ENCODE assay signal across 9 mouse cellular contexts in genomic region chr17:86215771-86216170, GRCm38 (mm10). TPM values are rescaled to one million over a fixed set of nuclear protein-coding genes. Genes with fewer than 3 reads are reported as not detected.
DNase-seq lines count a peak whose midpoint lies in the region; ATAC-seq lines count a peak whose summit lies in the region.
"Had no signal": no experiment of that assay in that cellular context is flagged by ENCODE, and none has a peak within 500 bp of the region (broad histone marks: within the 10 kb centered on the region; RNA-seq: fewer than 3 reads in every experiment).

No protein-coding gene starts in this region.

- peak; percentile 28 for DNase-seq in midbrain, embryonic 11.5 days (ENCODE audit: low spot score, missing footprints)
- DNase-seq in adrenal gland, postnatal 25 days, result peak; percentile 67
- DNase-seq in kidney, postnatal 4 days, result peak; percentile 71 to 75
- DNase-seq in spleen, adult 12 weeks (ENCODE audit: low spot score), result peak; percentile 30
- DNase-seq in layer of hippocampus, adult 9-10 months (ENCODE audit: low spot score), result no peak
- no peak for DNase-seq in right cerebral cortex, adult 18-20 months
- no peak for DNase-seq in MN1 (ENCODE audit: low spot score)

- no peak overlapping the region for H3K27ac ChIP-seq in midbrain, embryonic 11.5 days (ENCODE audit: low read depth, low read length)
- no peak overlapping the region for H3K27ac ChIP-seq in midbrain, embryonic 15.5 days
- H3K27ac ChIP-seq: stomach, embryonic 15.5 days had no signal

- H3K4me3 ChIP-seq in midbrain, embryonic 11.5 days (ENCODE audit: low read depth, low read length), result no peak overlapping the region
- H3K4me3 ChIP-seq in midbrain, embryonic 15.5 days, result no peak overlapping the region
- H3K4me3 ChIP-seq: stomach, embryonic 15.5 days had no signal

- H3K27me3 ChIP-seq in midbrain, embryonic 11.5 days (ENCODE audit: control insufficient read depth, insufficient read depth, low read length), result no peaks in the 10 kb centered on the region
- H3K27me3 ChIP-seq in midbrain, embryonic 15.5 days (replicated peaks), result no peaks in the 10 kb centered on the region
- H3K27me3 ChIP-seq: stomach, embryonic 15.5 days had no signal

- ATAC-seq in midbrain, embryonic 11.5 days (ENCODE audit: low FRiP score), result no peak
- no peak for ATAC-seq in midbrain, embryonic 15.5 days (replicated peaks)

- H3K9ac ChIP-seq in midbrain, embryonic 11.5 days (ENCODE audit: low read length), result no peak overlapping the region
- no peak overlapping the region for H3K9ac ChIP-seq in midbrain, embryonic 15.5 days
- H3K9ac ChIP-seq: stomach, embryonic 15.5 days had no signal

- no peaks in the 10 kb centered on the region for H3K9me3 ChIP-seq in midbrain, embryonic 11.5 days (ENCODE audit: control insufficient read depth, low read length)
- no peaks in the 10 kb centered on the region for H3K9me3 ChIP-seq in midbrain, embryonic 15.5 days
- H3K9me3 ChIP-seq: stomach, embryonic 15.5 days had no signal

- no peaks in the 10 kb centered on the region for H3K36me3 ChIP-seq in midbrain, embryonic 11.5 days (ENCODE audit: control insufficient read depth, insufficient read depth, low read length)
- H3K36me3 ChIP-seq in midbrain, embryonic 15.5 days (replicated peaks), result no peaks in the 10 kb centered on the region
- H3K36me3 ChIP-seq: stomach, embryonic 15.5 days had no signal

- no peak overlapping the region for H3K4me2 ChIP-seq in midbrain, embryonic 11.5 days
- H3K4me2 ChIP-seq in midbrain, embryonic 15.5 days, result no peak overlapping the region
- H3K4me2 ChIP-seq: stomach, embryonic 15.5 days had no signal

- no peaks in the 10 kb centered on the region for H3K4me1 ChIP-seq in midbrain, embryonic 11.5 days (ENCODE audit: control insufficient read depth, insufficient read depth, low read length)
- H3K4me1 ChIP-seq in midbrain, embryonic 15.5 days, result no peaks in the 10 kb centered on the region
- H3K4me1 ChIP-seq: stomach, embryonic 15.5 days had no signal

- WGBS in midbrain, embryonic 11.5 days, result 83% methylated on average over 7 of the region's 7 CpGs
- WGBS in midbrain, embryonic 15.5 days, result 84% methylated on average over 7 of the region's 7 CpGs

RNA-seq across cellular contexts. Expression of gene Prkce, which starts 48.2 kb away (rescaled TPM):
- polyA plus RNA-seq in midbrain, embryonic 11.5 days (2014; fragmentation: Nextera tagmentation; extraction: Ambion mirVana), result 3.5 and 3.8 TPM in 2 replicates
- 36.1 and 38.5 TPM in 2 replicates for polyA plus RNA-seq in midbrain, embryonic 15.5 days (2015; fragmentation: Nextera tagmentation; extraction: Ambion mirVana)
- 22.8 and 25.8 TPM in 2 replicates for total RNA-seq in adrenal gland, postnatal 25 days (2021)

Comparison
In these comparisons a context has a peak if more than half of its experiments do, and no peak if none do; other contexts are left out.
1. DNase-seq: peak in midbrain, embryonic 11.5 days (single experiment), adrenal gland, postnatal 25 days (single experiment), kidney, postnatal 4 days (2 of 2) and spleen, adult 12 weeks (single experiment); none in layer of hippocampus, adult 9-10 months (single experiment), right cerebral cortex, adult 18-20 months (single experiment) and MN1 (single experiment).